Mouse (Mus musculus) limb, embryonic 15.5 days (tissue): ENCODE results near the gene Ptk7. TPM values are rescaled to one million over a fixed set of nuclear protein-coding genes. Genes with fewer than 3 reads are reported as not detected.

Experiments used
- ATAC-seq: fragments of 200-750 bp; cut with Nextera tagmentation; 2 replicates; pipeline ENCODE4 v1.8.0; 2017; ENCODE audit warnings: low read depth, moderate TSS enrichment; ENCODE audit not compliant: insufficient number of reproducible peaks, low FRiP score, low TSS enrichment
- H3K27ac ChIP-seq: fragments of 300-500 bp; sonication (generic); 2 replicates; pipeline ENCODE4 v1.5.1; 2015; ENCODE audit warnings: moderate library complexity, mild to moderate bottlenecking, inconsistent platforms
- H3K27me3 ChIP-seq: fragments of 300-500 bp; sonication (generic); 2 replicates; pipeline ENCODE4 v1.6.1; 2015; ENCODE audit warnings: inconsistent platforms
- H3K36me3 ChIP-seq: fragments of 300-500 bp; sonication (generic); 2 replicates; pipeline ENCODE4 v1.6.1; 2015; ENCODE audit warnings: inconsistent platforms
- H3K4me1 ChIP-seq: fragments of 300-500 bp; sonication (generic); 2 replicates; pipeline ENCODE4 v1.6.1; 2015; ENCODE audit warnings: inconsistent platforms
- H3K4me2 ChIP-seq: fragments of 300-500 bp; sonication (generic); 2 replicates; pipeline ENCODE4 v1.6.1; 2015; ENCODE audit warnings: mild to moderate bottlenecking, inconsistent platforms
- H3K4me3 ChIP-seq: fragments of 300-500 bp; sonication (generic); 2 replicates; pipeline ENCODE4 v1.5.1; 2015; ENCODE audit warnings: mild to moderate bottlenecking, inconsistent platforms
- H3K9ac ChIP-seq: fragments of 300-500 bp; sonication (generic); 2 replicates; pipeline ENCODE4 v1.6.1; 2015; ENCODE audit warnings: inconsistent platforms
- H3K9me3 ChIP-seq: fragments of 300-500 bp; sonication (generic); 2 replicates; pipeline ENCODE4 v1.6.1; 2016; ENCODE audit warnings: inconsistent platforms
- WGBS: fragments of 180-500 bp; shearing (Covaris S2); methylation state at CpG from one replicate; pipeline ENCODE4 v1.1.7; 2015; 5-methylcytosine and 5-hydroxymethylcytosine counted together
- polyA plus RNA-seq: library from polyadenylated mRNA; unstranded; fragments of >200 nt; fragmentation: Nextera tagmentation; extraction: Ambion mirVana; gene quantifications from 2 replicates; pipeline ENCODE4 v1.2.1, GENCODE M21; 2015

Ptk7 gene
- polyA plus RNA-seq = 122 and 123 TPM in 2 replicates

DNA sequence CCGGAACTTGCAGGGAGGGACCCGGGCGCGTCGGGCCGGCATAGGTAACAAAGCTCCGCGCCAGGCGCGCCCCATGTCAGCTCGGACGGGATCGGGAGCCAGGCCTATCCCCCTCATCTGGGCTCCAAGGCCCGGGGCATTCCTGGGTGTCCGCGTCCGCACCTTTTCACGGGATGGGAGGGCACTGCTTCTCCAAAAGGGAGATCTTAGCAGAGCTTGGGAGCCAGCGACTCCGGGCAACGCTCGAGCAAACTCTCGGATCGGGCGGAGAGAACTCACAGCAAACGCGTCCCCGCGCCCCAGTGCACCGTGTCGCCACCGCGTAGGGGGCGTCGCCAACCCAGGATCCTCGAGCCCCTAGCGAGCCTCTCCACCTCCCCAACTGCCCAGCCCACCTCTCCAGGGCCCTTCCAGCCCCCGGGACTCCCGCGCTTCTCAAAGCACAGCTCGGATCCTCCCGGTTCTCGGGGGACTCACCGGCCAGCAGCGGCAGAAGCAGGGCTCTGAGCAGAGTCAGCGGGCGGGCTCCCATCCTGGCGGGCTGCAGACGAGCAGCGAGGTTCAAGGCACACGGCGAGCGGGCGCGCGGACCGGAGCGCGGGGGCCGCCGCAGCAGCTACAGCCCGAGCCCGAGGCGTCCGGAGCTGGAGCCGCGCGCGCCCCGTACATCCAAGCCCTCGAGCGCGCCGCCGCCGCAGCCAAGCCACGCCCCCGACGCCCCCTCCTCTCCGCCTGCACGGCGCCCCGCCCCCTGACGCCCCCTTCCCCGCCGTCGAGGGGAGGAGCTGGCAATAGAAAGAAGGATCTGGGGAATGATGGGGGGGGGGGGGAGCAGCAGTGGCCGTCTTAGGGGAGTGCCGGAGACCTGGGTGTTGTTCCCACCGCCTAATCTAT is at the start of gene Ptk7:
Gene Ptk7 (minus strand): TSS at position 714 of the 894 bp plus-strand sequence.
- under 1% methylated on average over 75 of the region's 90 CpGs for WGBS
- Histone ChIP-seq H3K27me3 (no peaks in the 10 kb centered on the region), H3K4me1 (peaks cover 57% of the 10 kb centered on the region), H3K9ac (peak within 1 kb of the TSS; percentile 85), H3K4me3 (peak within 1 kb of the TSS; percentile 90), H3K9me3 (no peaks in the 10 kb centered on the region), H3K4me2 (peak within 1 kb of the TSS; percentile 69), H3K27ac (peak within 1 kb of the TSS; percentile 95), H3K36me3 (peaks cover 14% of the 10 kb centered on the region)
- peak; percentile 73 for ATAC-seq

DNA sequence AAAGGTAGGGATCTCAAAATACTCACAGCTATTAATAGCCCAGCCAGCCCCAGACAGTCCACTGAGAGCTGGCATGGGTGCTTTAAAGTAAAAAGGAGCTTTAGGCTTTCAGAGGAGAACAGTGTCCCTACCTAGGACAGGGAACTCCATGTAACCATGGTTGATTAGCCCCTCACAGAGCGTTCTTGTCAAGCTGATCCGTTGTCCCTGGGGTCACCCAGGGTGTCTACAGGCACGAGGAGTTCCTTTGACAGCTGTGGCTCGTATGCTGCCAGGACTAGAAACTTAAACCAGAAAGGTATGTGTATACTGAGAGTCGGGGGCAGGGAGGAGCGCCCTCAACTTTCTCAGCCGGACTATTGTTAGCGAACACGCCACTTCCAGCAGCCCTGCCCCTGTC is 49.6 kb upstream of the Ptk7 start:
- Histone ChIP-seq H3K27ac (peak overlapping the region; percentile 22; the same call in 1 of the 2 replicates), H3K9me3 (no peaks in the 10 kb centered on the region), H3K9ac (no peak overlapping the region), H3K27me3 (no peaks in the 10 kb centered on the region), H3K4me1 (peaks cover 37% of the 10 kb centered on the region), H3K4me3 (peak overlapping the region; percentile 94), H3K4me2 (peak overlapping the region; percentile 65), H3K36me3 (peaks cover 49% of the 10 kb centered on the region)
- no peak for ATAC-seq
- WGBS = 47% methylated on average over 9 of the region's 9 CpGs

DNA sequence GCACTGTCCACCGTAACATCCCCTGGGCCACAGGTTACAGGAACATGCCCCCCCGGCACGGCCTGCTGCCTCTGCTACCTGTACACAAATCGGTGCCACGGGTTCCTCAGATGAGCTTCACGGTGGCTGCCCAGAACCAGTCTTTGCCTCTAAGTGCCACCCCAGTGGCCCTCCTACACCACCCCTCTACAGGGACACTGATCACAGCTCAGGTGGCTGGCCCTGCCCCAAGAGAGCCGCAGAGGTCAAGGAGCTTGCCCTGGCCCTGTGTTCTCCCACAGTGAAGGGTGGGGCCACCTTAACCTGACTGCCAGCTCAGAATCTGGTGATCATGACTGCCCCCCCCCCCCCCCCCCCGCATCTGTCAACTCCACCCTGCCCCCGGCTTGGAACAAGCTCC is 49.1 kb upstream of the Ptk7 start, which contains the start of gene Mea1:
Gene Mea1 (plus strand): TSS at position 378 of the 400 bp plus-strand sequence.
- Histone ChIP-seq H3K27ac (peak within 1 kb of the TSS; percentile 22; the same call in 1 of the 2 replicates), H3K4me2 (peak within 1 kb of the TSS; percentile 65), H3K9me3 (no peaks in the 10 kb centered on the region), H3K4me3 (peak within 1 kb of the TSS; percentile 94), H3K36me3 (peaks cover 44% of the 10 kb centered on the region), H3K9ac (no peak within 1 kb of the TSS; the same call in 1 of the 2 replicates), H3K4me1 (peaks cover 39% of the 10 kb centered on the region), H3K27me3 (no peaks in the 10 kb centered on the region)
- no peak for ATAC-seq
- WGBS = 86% methylated on average over 8 of the region's 9 CpGs

DNA sequence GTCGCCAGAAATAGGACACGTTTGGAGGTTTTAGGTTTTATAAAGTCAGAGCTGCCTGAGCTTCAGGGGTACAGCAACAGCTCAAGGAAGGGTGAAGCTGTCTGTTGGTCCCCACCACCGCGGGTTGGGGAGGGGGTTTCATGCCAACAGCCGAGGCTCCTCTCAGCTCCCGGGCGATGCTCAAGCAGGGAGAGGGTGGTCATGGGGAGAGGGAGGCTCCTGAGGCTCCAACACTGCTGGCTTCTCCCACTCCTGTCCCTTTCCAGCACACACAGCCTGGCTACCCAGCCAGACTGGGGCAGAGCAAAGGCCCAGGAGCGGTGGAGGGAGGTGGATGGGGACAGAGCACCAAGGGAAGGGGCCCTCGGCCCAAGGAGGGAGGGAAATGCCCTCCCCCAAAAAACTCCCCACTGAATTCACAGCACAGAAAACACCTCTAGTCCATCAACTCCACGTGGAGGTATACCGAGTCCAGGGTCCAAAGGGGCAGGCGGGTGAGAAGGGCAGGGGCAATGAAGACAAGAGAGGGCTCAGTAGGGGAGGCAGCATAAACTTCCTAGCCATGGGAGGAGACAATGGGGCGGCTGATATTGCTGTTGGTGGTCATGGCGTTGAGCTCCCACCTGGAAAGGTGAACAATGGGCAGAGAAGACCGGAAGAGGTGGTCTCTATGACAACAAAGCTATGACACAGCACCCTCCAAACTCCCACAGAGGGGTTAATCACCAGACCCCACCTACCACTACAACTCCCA is 45.4 kb upstream of the Ptk7 start:
- H3K27ac ChIP-seq = peak overlapping the region; percentile 92
- H3K4me1 ChIP-seq = peaks cover 45% of the 10 kb centered on the region
- H3K9me3 ChIP-seq = no peaks in the 10 kb centered on the region
- H3K9ac ChIP-seq = peak overlapping the region; percentile 33
- peak overlapping the region; percentile 72 for H3K4me2 ChIP-seq
- peaks cover 54% of the 10 kb centered on the region for H3K36me3 ChIP-seq
- no peaks in the 10 kb centered on the region for H3K27me3 ChIP-seq
- H3K4me3 ChIP-seq = peak overlapping the region; percentile 79
- peak; percentile 11; the same call in 1 of the 2 replicates for ATAC-seq
- WGBS = 23% methylated on average over 15 of the region's 15 CpGs

DNA sequence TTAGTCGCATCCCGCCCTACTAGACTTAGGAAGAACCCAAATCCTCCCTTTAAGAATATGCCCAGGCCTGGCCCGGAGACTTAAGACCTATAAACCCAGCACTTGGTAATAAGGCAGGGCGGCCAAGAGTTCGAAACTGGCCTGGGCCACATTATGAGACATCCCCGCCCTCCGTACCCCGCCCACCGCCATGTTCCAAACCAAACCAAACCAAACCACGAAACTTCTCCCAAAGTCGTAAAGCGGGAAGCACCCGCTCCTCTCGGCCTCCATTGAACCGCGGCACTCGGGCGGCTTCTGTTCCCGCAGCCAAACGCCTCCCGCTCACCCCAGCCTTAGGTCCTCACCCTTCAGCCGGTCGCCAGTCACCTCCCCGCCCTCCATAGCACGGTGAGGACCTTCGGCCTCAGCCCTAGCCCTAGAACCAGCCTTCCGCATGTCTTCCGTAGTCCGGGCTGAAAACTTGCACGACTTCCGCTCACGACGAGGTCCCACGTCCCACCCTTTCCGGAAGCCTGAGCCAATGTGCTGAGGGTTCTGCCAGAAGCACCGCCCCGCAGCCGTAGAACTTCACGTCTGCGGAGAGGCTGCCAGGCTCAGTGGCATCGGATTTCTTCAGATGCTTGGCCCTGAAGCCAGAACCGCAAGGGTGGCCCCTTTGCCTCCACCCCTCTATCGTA is 44.7 kb upstream of the Ptk7 start, which contains the start of gene Rrp36:
Gene Rrp36 (minus strand): TSS at position 503 of the 680 bp plus-strand sequence.
- peak; percentile 88 for ATAC-seq
- H3K27me3 ChIP-seq = no peaks in the 10 kb centered on the region
- WGBS = under 1% methylated on average over 43 of the region's 43 CpGs

DNA sequence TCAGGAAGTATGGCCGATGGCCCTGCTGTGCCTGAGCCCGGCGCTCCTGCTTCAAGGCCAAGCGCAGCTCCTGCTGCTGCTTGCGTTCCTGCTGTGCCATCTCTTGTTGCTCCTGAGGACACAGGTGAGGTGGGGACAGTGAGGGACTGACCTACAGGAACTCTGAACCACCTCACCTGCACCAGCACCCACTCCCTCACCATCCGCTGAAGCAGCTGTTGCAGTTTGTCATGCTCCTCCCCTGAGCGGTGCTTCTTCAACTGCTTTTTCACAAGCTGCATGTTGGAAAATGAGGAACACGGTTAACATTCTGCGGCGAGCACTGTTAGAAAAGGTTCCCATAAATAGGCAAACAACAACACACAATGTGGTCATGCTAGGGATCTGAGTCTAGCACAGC is 40.6 kb upstream of the Ptk7 start:
- Histone ChIP-seq H3K9ac (no peak overlapping the region), H3K36me3 (peaks cover 60% of the 10 kb centered on the region), H3K27me3 (no peaks in the 10 kb centered on the region), H3K4me2 (no peak overlapping the region), H3K4me1 (peaks cover 23% of the 10 kb centered on the region), H3K9me3 (no peaks in the 10 kb centered on the region), H3K27ac (no peak overlapping the region), H3K4me3 (no peak overlapping the region)
- WGBS = 94% methylated on average over 10 of the region's 10 CpGs
- no peak for ATAC-seq

More for the DNA sequence above, 44.7 kb upstream of the Ptk7 start, which contains the start of gene Rrp36:
- peaks cover 61% of the 10 kb centered on the region for H3K36me3 ChIP-seq
- peak within 1 kb of the TSS; percentile 92 for H3K27ac ChIP-seq
- H3K4me3 ChIP-seq = peak within 1 kb of the TSS; percentile 79
- H3K4me1 ChIP-seq = peaks cover 38% of the 10 kb centered on the region
- peak within 1 kb of the TSS; percentile 72 for H3K4me2 ChIP-seq
- peak within 1 kb of the TSS; percentile 65 for H3K9ac ChIP-seq
- H3K9me3 ChIP-seq = no peaks in the 10 kb centered on the region

DNA sequence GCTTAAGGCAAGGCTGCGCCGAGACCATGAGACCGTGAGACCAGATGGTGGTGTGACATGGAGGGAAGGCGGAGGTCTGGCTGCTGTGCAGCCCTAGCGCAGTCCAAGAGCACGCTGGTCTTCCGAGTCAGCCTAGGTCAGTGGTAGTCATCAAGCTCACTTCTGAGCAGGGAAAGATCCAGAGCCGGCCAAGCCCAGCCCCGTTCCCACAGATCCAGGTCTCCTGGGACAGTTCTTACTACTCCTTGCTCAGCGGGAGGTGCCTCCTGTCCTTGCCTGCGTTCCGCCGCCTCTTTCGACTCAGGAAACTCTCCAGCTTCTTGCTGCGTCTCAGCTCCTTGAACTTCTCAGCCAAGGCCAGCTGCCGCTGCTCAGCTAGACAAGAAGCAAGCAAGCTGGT is 38.4 kb upstream of the Ptk7 start:
- Histone ChIP-seq H3K36me3 (peaks cover 78% of the 10 kb centered on the region), H3K4me2 (no peak overlapping the region), H3K9ac (no peak overlapping the region), H3K4me3 (no peak overlapping the region), H3K27me3 (no peaks in the 10 kb centered on the region), H3K4me1 (peaks cover 7% of the 10 kb centered on the region; the same call in 1 of the 2 replicates), H3K9me3 (no peaks in the 10 kb centered on the region), H3K27ac (no peak overlapping the region)
- 92% methylated on average over 16 of the region's 16 CpGs for WGBS
- ATAC-seq = no peak

DNA sequence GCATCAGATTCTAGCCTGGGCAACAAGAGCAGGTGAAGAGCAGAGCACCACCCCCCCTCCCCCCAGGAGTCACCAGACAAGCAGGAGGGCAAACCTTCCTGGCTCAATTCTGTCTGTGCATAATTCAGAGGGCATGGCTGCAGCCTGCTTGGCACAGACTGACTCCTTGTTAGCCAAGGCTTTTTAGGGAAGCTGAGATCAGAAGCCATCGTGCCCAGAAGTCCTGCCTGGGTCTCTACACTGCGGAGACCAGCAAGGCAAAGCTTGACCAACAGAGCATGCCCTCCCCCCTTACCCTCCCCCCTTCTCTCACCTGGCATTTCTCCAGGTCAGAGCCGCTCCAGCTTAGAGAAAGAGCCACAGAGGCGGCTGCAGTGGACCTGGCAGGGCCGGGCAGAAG is 33.4 kb upstream of the Ptk7 start:
- H3K9me3 ChIP-seq = no peaks in the 10 kb centered on the region
- H3K27ac ChIP-seq = no peak overlapping the region
- H3K4me3 ChIP-seq = no peak overlapping the region
- H3K4me2 ChIP-seq = no peak overlapping the region
- ATAC-seq = no peak
- no peaks in the 10 kb centered on the region for H3K27me3 ChIP-seq
- no peak overlapping the region for H3K9ac ChIP-seq
- 88% methylated on average over 5 of the region's 5 CpGs for WGBS
- no peaks in the 10 kb centered on the region for H3K4me1 ChIP-seq
- H3K36me3 ChIP-seq = peaks cover 95% of the 10 kb centered on the region

DNA sequence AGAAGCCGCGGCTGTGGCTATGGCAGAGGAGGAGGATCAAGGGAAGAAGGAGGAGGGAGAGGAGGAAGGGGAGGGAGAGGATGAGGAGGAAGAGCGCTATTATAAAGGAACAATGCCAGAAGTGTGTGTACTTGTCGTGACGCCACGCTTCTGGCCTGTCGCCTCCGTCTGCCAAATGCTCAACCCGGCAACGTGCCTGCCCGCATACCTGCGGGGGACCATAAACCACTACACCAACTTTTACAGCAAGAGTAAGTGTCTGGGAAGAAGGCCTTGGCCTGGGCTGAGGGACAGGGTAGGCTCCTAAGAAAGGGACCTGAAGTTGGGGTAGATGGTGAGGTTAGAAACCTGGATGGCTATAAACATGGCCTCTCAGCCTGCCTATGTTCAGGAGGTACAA is 32.7 kb upstream of the Ptk7 start:
- Histone ChIP-seq H3K9me3 (no peaks in the 10 kb centered on the region), H3K36me3 (peaks cover 97% of the 10 kb centered on the region), H3K4me3 (no peak overlapping the region), H3K27me3 (no peaks in the 10 kb centered on the region), H3K4me2 (no peak overlapping the region), H3K9ac (no peak overlapping the region), H3K4me1 (no peaks in the 10 kb centered on the region), H3K27ac (no peak overlapping the region)
- no peak for ATAC-seq
- WGBS = 84% methylated on average over 12 of the region's 12 CpGs

DNA sequence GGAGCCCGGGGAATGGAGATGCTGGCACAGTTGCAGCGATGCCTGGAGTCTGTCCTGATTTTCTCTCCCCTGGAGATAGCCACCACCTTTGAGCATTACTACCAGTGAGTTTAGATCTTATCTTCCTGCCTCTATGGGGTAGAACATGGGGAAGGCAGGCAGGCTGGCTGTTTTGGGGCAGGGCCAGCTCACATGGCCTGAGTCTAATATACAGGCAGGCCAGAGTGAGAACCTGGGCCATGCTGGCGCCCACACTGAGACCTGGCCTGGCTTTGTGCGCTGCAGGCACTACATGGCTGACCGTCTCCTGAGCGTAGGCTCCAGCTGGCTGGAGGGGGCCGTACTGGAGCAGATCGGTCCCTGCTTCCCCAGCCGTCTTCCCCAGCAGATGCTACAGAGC is 32.0 kb upstream of the Ptk7 start:
- H3K27me3 ChIP-seq = no peaks in the 10 kb centered on the region
- H3K36me3 ChIP-seq = peaks cover 97% of the 10 kb centered on the region
- 90% methylated on average over 9 of the region's 9 CpGs for WGBS
- no peak overlapping the region for H3K9ac ChIP-seq
- no peak for ATAC-seq
- H3K4me2 ChIP-seq = no peak overlapping the region
- H3K4me1 ChIP-seq = no peaks in the 10 kb centered on the region
- H3K4me3 ChIP-seq = no peak overlapping the region
- H3K27ac ChIP-seq = no peak overlapping the region
- no peaks in the 10 kb centered on the region for H3K9me3 ChIP-seq

DNA sequence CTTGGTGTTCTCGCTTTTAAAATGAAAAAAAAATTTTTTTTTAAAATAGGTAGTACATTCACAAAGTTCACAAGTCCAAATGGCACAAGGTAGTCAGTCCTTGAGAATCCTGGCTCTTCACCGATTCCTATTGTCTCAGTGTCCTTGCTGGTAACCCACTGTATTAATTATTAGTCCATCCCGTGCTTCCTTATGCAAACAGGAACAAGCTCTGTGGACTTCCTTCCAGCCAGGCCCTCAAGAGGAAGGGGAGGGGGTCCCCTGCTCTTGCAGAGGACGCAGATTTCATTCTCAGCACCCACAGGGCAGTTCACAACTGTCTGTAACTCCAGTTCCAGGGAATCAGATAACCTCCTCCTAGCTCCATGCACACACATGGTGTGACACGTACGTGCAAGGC is 26.8 kb upstream of the Ptk7 start:
- H3K4me3 ChIP-seq = no peak overlapping the region
- no peak overlapping the region for H3K9ac ChIP-seq
- no peaks in the 10 kb centered on the region for H3K9me3 ChIP-seq
- peaks cover 39% of the 10 kb centered on the region for H3K4me1 ChIP-seq
- no peak overlapping the region for H3K4me2 ChIP-seq
- H3K27me3 ChIP-seq = no peaks in the 10 kb centered on the region
- peaks cover 87% of the 10 kb centered on the region for H3K36me3 ChIP-seq
- H3K27ac ChIP-seq = no peak overlapping the region
- 71% methylated on average over 6 of the region's 6 CpGs for WGBS
- ATAC-seq = no peak
